10 mouse cellular contexts compared by ENCODE assay signal in genomic region chr1:78396320-78396913, GRCm38 (mm10).
DNase-seq lines count a peak whose midpoint lies in the region; ATAC-seq lines count a peak whose summit lies in the region.
"Had no signal": no experiment of that assay in that cellular context is flagged by ENCODE, and none has a peak within 500 bp of the region (broad histone marks: within the 10 kb centered on the region; RNA-seq: fewer than 3 reads in every experiment).

No protein-coding gene starts in this region.

- H3K4me1 ChIP-seq in heart, embryonic 12.5 days (replicated peaks) = peaks cover 10% of the 10 kb centered on the region
- peaks cover 17% of the 10 kb centered on the region for H3K4me1 ChIP-seq in midbrain, embryonic 10.5 days
- H3K4me1 ChIP-seq in midbrain, embryonic 15.5 days = no peaks in the 10 kb centered on the region

- H3K4me3 ChIP-seq in heart, embryonic 12.5 days = no peak overlapping the region
- H3K4me3 ChIP-seq in midbrain, embryonic 10.5 days = no peak overlapping the region
- no peak overlapping the region for H3K4me3 ChIP-seq in midbrain, embryonic 15.5 days
- H3K4me3 ChIP-seq: neural tube, embryonic 12.5 days had no signal

- no peak overlapping the region for H3K9ac ChIP-seq in heart, embryonic 12.5 days
- no peak overlapping the region for H3K9ac ChIP-seq in midbrain, embryonic 15.5 days
- H3K9ac ChIP-seq: neural tube, embryonic 12.5 days had no signal

- no peaks in the 10 kb centered on the region for H3K9me3 ChIP-seq in heart, embryonic 12.5 days (replicated peaks)
- H3K9me3 ChIP-seq in midbrain, embryonic 10.5 days (replicated peaks) = no peaks in the 10 kb centered on the region
- H3K9me3 ChIP-seq in midbrain, embryonic 15.5 days = no peaks in the 10 kb centered on the region
- H3K9me3 ChIP-seq: neural tube, embryonic 12.5 days had no signal

- H3K36me3 ChIP-seq in heart, embryonic 12.5 days = no peaks in the 10 kb centered on the region
- H3K36me3 ChIP-seq in midbrain, embryonic 10.5 days = no peaks in the 10 kb centered on the region
- H3K36me3 ChIP-seq in midbrain, embryonic 15.5 days (replicated peaks) = no peaks in the 10 kb centered on the region
- H3K36me3 ChIP-seq: neural tube, embryonic 12.5 days had no signal

- H3K27me3 ChIP-seq in heart, embryonic 12.5 days (replicated peaks) = no peaks in the 10 kb centered on the region
- no peaks in the 10 kb centered on the region for H3K27me3 ChIP-seq in midbrain, embryonic 10.5 days (ENCODE audit: low read depth, poor library complexity, severe bottlenecking)
- no peaks in the 10 kb centered on the region for H3K27me3 ChIP-seq in midbrain, embryonic 15.5 days (replicated peaks)

- DNase-seq in heart, adult 9 months (ENCODE audit: low spot score in 2 of 2) = no peak
- no peak for DNase-seq in midbrain, embryonic 10.5 days (ENCODE audit: low spot score)
- peak; percentile 92 for DNase-seq in brain, adult 2 months (ENCODE audit: low read depth, low spot score)
- peak; percentile 50 for DNase-seq in fibroblast of lung, adult 2 months (ENCODE audit: low read depth)
- no peak for DNase-seq in frontal cortex, adult 2 months (ENCODE audit: extremely low spot score in 1 of 2, low spot score in 1 of 2)
- no peak for DNase-seq in retina, embryonic 14.5 days (ENCODE audit: low spot score)
- DNase-seq: lung, adult 18-20 months had no signal

- WGBS in heart, embryonic 12.5 days = 30% methylated on average over 8 of the region's 8 CpGs
- WGBS in midbrain, embryonic 10.5 days = 60% methylated on average over 8 of the region's 8 CpGs
- WGBS in midbrain, embryonic 15.5 days = 46% methylated on average over 8 of the region's 8 CpGs

- H3K4me2 ChIP-seq in heart, embryonic 12.5 days = peak overlapping the region; percentile 6; the same call in 1 of the 2 replicates
- no peak overlapping the region for H3K4me2 ChIP-seq in midbrain, embryonic 15.5 days
- H3K4me2 ChIP-seq: neural tube, embryonic 12.5 days had no signal

- no peak for ATAC-seq in heart, embryonic 12.5 days (ENCODE audit: insufficient number of reproducible peaks, low FRiP score)
- no peak for ATAC-seq in midbrain, embryonic 15.5 days (replicated peaks)

- H3K27ac ChIP-seq in heart, embryonic 12.5 days (ENCODE audit: poor library complexity, severe bottlenecking) = no peak overlapping the region
- H3K27ac ChIP-seq in midbrain, embryonic 10.5 days (replicated peaks) = peak overlapping the region; percentile 80
- no peak overlapping the region for H3K27ac ChIP-seq in midbrain, embryonic 15.5 days
- H3K27ac ChIP-seq: neural tube, embryonic 12.5 days had no signal

Comparison
In these comparisons a context has a peak if more than half of its experiments do, and no peak if none do; other contexts are left out.
1. DNase-seq: peak in brain, adult 2 months (single experiment) and fibroblast of lung, adult 2 months (single experiment); none in heart, adult 9 months (0 of 2), midbrain, embryonic 10.5 days (single experiment), frontal cortex, adult 2 months (0 of 2) and retina, embryonic 14.5 days (single experiment).